Mouse (Mus musculus) embryo, embryonic 11 days (tissue): ENCODE data around the gene H2-DMa.
A peak's percentile ranks its signal among the peaks of the same experiment; 100 is the strongest.

Experiments
- DNase-seq: peaks from one replicate; pipeline ENCODE4 v3.0.0-alpha.2; 2015

Gene H2-DMa

DNA sequence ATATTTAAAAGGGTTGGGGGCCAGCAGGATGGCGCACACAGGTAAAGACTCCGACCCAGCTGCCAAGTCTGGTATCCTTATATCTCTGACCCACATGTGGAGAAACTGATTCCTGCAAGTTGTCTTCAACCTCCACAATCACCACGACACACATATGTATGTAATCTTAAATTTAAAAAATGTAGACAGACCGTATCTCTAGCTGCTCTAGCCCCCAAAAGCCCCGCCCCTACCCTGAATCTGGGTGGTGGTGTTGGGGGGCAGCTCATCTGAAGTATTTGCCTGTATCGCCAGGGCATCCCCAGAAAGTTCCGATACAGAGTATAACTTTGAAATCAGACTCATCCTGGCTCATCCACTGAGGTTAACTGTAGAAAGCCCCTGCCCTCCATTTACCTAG lies 12.8 kb upstream of the H2-DMa start:
- no peak for DNase-seq

- DNase-seq = no peak
These were observed 12.1 kb upstream of the H2-DMa start for GRCm38 (mm10) chr17:34107109-34107867.

DNA sequence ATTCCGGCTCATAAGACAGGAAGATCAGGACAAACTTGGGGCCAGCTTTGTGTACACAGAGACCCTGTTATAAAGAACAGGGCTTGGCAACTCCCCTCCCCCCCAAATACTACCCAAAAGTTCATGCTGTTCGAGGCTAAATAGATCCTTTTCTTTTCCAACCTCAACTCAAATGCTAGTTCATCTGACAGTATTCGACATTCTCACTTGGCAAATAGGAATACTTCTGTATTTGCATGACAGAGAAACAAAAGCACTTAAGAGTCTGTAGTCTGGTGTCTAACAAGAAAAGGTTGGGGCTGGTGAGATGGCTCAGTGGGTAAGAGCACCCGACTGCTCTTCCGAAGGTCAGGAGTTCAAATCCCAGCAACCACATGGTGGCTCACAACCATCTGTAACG lies 10.9 kb upstream of the H2-DMa start:
- no peak for DNase-seq

- no peak for DNase-seq
These were observed 10.1 kb upstream of the H2-DMa start for GRCm38 (mm10) chr17:34109038-34109805.

GRCm38 (mm10) chr17:34109806-34110195 lies 9.5 kb upstream of the H2-DMa start:
- DNase-seq = no peak

DNA sequence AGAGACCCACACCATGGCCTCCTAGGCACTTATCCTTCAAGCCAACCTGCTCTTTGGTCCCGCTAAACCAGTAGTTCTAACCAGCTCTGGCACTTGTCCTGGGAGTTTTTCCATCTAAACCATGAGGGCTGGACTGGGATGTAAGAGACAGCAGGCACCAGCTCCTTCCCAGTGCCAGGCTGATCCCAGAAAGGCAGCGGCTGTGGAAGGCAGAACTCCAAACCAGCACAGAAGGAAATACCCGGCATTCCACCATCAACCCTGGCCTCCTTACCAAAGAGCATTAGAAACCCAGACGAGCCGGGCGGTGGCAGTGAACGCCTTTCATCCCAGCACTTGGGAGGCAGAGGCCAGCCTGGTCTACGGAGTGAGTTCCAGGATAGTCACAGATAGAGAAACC lies 9.0 kb upstream of the H2-DMa start:
- no peak for DNase-seq

- DNase-seq = no peak
These were observed 5.2 kb upstream of the H2-DMa start for GRCm38 (mm10) chr17:34114114-34114513.

GRCm38 (mm10) chr17:34116736-34117370 lies 2.5 kb upstream of the H2-DMa start:
- DNase-seq = no peak

DNA sequence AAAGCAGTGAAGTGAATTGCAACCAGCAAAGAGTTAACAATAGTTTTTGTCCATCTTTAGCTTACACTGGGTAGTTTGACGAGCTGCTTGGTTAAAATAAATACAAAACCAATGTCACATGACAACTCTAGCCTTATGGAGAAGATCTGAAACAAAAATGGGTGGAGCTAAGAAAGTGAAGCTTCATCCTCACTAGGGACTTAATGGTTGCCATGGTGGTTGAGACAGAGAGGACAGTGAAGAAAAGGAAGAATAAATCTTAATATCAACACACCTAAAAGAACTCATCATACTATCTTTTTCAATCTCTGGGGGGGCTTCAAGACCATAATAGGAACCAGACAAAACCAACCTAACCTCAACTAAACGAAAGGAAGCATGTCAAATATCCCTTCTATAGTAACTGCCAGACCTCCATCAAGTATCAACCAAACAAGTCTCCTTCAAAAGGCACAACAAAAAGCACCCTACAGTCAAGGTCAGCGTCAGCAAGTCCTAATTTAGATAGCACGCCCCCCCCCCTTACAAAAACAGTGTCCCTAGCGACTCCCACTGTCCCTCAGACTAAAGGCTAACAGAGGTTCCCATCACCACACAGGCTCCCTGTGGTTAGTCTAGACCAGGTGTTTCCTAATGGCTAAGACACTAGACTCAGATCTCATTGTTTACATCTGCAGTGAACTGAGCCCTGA lies 1.8 kb upstream of the H2-DMa start:
- DNase-seq = no peak

DNA sequence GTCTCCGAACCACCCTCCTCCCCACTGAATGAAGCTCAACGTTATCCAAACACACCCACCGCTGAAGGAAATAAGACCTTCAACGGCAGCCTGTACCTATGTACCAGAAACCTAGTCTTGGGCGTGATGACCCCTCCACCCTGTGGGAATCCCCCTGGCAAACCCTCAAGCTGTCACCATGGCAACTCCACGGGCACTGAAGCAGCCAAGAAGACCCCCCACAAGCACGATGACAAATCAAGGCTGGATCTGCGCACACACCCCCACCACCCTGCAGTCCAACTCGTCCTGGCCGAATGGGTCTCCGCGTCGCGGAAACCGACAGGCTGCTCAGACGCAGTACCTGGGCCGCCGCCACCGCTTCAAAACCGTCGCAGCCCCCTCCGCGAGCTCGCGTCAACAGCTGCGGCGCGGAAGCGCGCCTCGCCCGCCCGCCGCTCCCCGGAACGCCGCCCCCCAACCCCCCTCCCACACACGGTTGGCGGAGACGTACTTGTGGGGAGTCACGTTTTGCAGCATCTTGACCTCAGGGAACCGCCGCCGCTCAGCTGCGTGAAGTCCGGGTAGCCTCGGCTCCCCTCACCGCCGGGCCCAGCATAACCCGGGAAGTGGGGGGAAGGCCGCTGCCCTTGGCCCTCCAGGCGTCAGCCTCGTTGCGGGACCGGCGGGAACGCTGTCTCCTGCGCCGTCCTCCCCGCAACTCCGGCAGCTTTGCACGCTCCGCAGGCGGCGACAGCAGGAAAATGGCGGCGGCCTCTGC lies 1.0 kb upstream of the H2-DMa start:
- peak; percentile 51 for DNase-seq

GRCm38 (mm10) chr17:34118873-34119248 lies 480 bp upstream of the H2-DMa start:
- no peak for DNase-seq

DNA sequence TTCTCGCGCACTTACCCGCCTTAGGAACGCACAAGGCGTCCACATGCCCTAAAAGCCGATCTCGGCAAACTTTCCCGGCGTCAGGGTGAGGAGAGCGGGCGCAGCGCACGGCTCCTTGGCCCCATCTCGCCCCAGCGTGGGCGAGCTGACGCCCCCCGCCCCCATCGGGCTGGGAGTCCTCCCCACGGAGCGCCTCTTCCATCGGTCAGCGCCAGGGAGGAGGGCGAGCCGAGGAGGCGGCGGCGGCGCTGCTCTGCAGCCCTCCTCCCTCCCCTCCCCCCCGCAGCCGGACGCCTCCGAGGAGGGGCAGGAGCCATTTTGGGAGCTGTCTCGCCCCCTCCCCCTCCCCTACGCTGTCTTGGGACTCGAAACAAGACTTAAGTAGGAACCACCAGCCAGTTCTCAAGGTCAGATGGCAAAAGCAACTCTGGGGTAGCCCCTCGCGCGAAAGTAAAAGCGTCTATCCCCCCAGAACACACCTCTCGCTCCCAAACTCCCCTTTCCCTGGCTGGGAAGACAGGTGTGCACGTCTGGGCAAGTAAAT lies 911 bp downstream of the H2-DMa start:
- peak; percentile 94 for DNase-seq

DNA sequence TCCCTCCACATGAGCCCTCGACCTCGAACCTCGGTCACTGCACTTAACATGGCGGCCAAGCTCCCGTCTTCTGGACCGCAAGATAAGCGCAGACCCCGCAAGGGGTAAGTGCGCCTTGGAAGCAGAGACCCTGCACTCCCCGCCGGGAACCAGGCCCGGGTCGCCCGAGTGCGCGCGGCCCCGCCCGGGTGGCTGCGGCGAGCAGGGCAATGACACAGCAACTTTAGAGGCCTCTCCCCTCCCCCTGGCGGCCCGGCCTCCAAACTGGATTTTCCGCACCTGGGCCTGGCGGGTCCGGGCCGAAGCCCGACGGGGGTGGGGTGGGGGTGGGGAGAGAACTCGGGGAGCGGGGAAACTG lies 1.5 kb downstream of the H2-DMa start:
- no peak for DNase-seq

GRCm38 (mm10) chr17:34121172-34121878 lies 2.0 kb downstream of the H2-DMa start:
- peak; percentile 89 for DNase-seq

DNA sequence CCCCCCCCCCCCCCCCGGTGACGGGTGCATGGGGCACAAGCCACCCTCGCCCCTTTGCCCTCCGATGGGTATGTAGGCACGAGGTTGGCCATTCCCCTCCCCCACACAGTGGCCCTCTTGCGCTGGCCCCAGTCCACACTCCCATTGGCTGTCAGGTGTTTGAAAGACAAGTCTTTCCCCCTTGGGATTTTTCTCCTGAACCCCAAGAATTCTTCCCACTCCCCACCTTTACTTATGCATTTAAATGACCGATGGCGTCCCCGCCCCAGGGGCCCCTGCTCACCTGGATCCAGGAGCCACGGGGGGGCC lies 2.5 kb downstream of the H2-DMa start:
- DNase-seq = peak; percentile 86

DNA sequence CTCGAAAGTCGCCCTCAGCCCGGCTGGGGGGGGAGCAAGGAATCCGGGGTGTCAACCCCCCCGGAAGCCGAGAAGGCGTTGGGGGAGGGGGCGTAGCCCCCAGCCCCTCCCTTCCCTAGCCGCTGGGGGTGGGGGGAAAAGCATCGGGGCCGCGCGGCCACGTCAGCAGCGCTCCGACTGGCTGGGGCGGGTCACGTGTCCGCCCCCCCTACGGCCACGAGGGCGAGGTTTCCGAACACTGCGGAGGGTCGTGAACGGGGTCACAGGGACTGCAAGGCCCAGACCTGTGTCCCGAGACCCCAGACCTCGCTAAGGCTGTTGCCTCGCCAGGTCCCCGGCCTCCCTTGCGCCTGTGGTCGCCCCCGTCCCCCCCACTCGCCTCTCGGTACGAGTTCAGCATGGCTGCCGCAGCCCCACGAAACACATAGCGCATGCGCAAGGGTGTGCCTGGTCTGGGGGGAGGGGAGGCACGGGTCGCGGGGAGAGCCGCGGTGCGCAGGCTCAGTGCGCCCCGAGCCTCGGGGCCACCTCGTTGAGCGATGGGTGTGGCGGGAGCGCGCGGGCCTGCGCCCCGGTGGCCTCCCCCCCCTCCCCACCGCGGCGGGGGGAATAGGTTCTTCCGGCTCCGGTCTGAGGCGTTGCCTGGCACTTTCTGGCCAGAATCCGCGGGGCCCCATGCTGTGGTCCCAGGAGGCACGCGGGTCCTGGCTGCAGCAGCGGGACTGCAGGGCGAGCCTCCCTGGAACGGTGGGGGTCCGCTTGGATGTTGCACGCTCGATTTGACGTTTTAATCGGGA lies 3.0 kb downstream of the H2-DMa start, which contains the start of gene Brd2:
TSS of gene Brd2 (minus strand) at position 447 of the 797 bp plus-strand sequence.
- DNase-seq = peak; percentile 99

- DNase-seq = no peak
These were observed 3.8 kb downstream of the H2-DMa start for GRCm38 (mm10) chr17:34123111-34123510.

- DNase-seq = peak; percentile 56
These were observed 4.2 kb downstream of the H2-DMa start for GRCm38 (mm10) chr17:34123518-34123917.

DNA sequence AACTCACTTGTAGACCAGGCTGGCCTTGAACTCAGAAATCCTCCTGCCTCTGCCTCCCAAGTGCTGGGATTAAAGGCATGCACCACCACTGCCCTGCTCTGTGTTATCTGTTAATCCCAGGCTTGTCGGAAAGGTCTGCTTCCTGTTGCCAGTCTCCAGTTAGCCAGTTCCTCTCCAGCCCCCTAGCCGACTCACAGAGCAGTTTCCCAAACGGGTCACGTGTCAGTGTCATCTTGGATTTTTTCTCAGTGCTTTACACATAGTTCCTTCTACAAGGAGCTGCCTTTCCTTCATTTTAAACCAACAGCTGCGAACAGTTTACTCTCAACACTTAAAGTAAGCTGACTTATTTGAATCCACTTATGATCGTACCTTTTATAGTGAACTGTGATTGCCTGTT lies 5.3 kb downstream of the H2-DMa start:
- no peak for DNase-seq

- DNase-seq = no peak
These were observed 7.6 kb downstream of the H2-DMa start for GRCm38 (mm10) chr17:34126826-34127420.
